Comparison of ENCODE assay signal across 20 mouse cellular contexts in genomic region chr11:88515267-88515666, GRCm38 (mm10).
DNase-seq lines count a peak whose midpoint lies in the region; ATAC-seq and TF ChIP-seq lines count a peak whose summit lies in the region.
"Had no signal": no experiment of that assay in that cellular context is flagged by ENCODE, and none has a peak within 500 bp of the region (broad histone marks: within the 10 kb centered on the region; RNA-seq: fewer than 3 reads in every experiment).

No protein-coding gene starts in this region.

- 82% methylated on average over 2 of the region's 2 CpGs for WGBS in forebrain, embryonic 10.5 days
- 29% methylated on average over 2 of the region's 2 CpGs for WGBS in forebrain, postnatal 0 days
- WGBS in heart, postnatal 0 days = 81% methylated on average over 2 of the region's 2 CpGs
- WGBS in hindbrain, embryonic 16.5 days = 40% methylated on average over 2 of the region's 2 CpGs

- H3K36me3 ChIP-seq in forebrain, embryonic 10.5 days (replicated peaks) = peaks cover 33% of the 10 kb centered on the region
- H3K36me3 ChIP-seq in forebrain, postnatal 0 days (ENCODE audit: insufficient read depth) = no peaks in the 10 kb centered on the region
- H3K36me3 ChIP-seq in heart, postnatal 0 days (replicated peaks; ENCODE audit: control insufficient read depth, insufficient read depth, low read length) = no peaks in the 10 kb centered on the region
- H3K36me3 ChIP-seq in hindbrain, embryonic 16.5 days (ENCODE audit: control insufficient read depth, insufficient read depth, low read length) = no peaks in the 10 kb centered on the region
- H3K36me3 ChIP-seq: embryonic facial prominence, embryonic 12.5 days; limb, embryonic 13.5 days; liver, embryonic 15.5 days had no signal

- no peaks in the 10 kb centered on the region; the same call in 1 of the 2 replicates for H3K9me3 ChIP-seq in forebrain, embryonic 10.5 days
- H3K9me3 ChIP-seq in forebrain, postnatal 0 days (ENCODE audit: low read length) = no peaks in the 10 kb centered on the region
- H3K9me3 ChIP-seq in heart, postnatal 0 days (replicated peaks; ENCODE audit: control insufficient read depth, low read length) = no peaks in the 10 kb centered on the region
- H3K9me3 ChIP-seq in hindbrain, embryonic 16.5 days (ENCODE audit: control insufficient read depth, low read length) = no peaks in the 10 kb centered on the region
- H3K9me3 ChIP-seq: embryonic facial prominence, embryonic 12.5 days; limb, embryonic 13.5 days; liver, embryonic 15.5 days; neural tube, embryonic 12.5 days had no signal

- no peak for TF ChIP-seq POLR2A in brain, embryonic 14.5 days (IDR thresholded peaks at IDR 0.05; ENCODE audit: borderline replicate concordance, extremely low read depth, insufficient read depth, insufficient read length, poor library complexity, severe bottlenecking)

- TF ChIP-seq CTCF in forebrain, postnatal 0 days (IDR thresholded peaks at IDR 0.05; ENCODE audit: low read depth) = no peak
- no peak for TF ChIP-seq CTCF in heart, postnatal 0 days (IDR thresholded peaks at IDR 0.05; ENCODE audit: low read depth)
- TF ChIP-seq CTCF in brain, embryonic 14.5 days (IDR thresholded peaks at IDR 0.05; ENCODE audit: borderline replicate concordance, extremely low read depth, insufficient read depth, insufficient read length) = no peak

- ATAC-seq in forebrain, postnatal 0 days = no peak; the same call in 1 of the 2 replicates
- no peak for ATAC-seq in heart, postnatal 0 days (ENCODE audit: insufficient read depth, low read depth)
- ATAC-seq in hindbrain, embryonic 16.5 days = no peak
- ATAC-seq: intestine, postnatal 0 days had no signal

- intact Hi-C loops in heart, postnatal 14 days (cut with DNase I) = no loop called here

- H3K9ac ChIP-seq in forebrain, postnatal 0 days = no peak overlapping the region
- H3K9ac ChIP-seq in heart, postnatal 0 days (replicated peaks; ENCODE audit: low read depth, low read length) = no peak overlapping the region
- H3K9ac ChIP-seq in hindbrain, embryonic 16.5 days (ENCODE audit: low read depth, low read length) = no peak overlapping the region; the same call in 1 of the 2 replicates
- H3K9ac ChIP-seq: embryonic facial prominence, embryonic 12.5 days; limb, embryonic 13.5 days; liver, embryonic 15.5 days; neural tube, embryonic 12.5 days had no signal

- H3K4me2 ChIP-seq in forebrain, postnatal 0 days (ENCODE audit: low read depth) = no peak overlapping the region
- H3K4me2 ChIP-seq in heart, postnatal 0 days (ENCODE audit: low read depth, low read length) = no peak overlapping the region
- H3K4me2 ChIP-seq in hindbrain, embryonic 16.5 days (ENCODE audit: low read length) = no peak overlapping the region
- H3K4me2 ChIP-seq: embryonic facial prominence, embryonic 12.5 days; limb, embryonic 13.5 days; liver, embryonic 15.5 days; neural tube, embryonic 12.5 days had no signal

- DNase-seq in forebrain, embryonic 10.5 days (ENCODE audit: extremely low spot score, low spot score) = no peak
- no peak for DNase-seq in forebrain, postnatal 0 days
- no peak for DNase-seq in heart, postnatal 0 days (ENCODE audit: low spot score)
- no peak for DNase-seq in heart, postnatal 14 days
- peak; percentile 69 for DNase-seq in brain, embryonic 14.5 days (ENCODE audit: low read depth)
- DNase-seq in left cerebral cortex, adult 8-10 months (ENCODE audit: low spot score in 2 of 2) = no peak
- DNase-seq in kidney, postnatal 36 days = no peak
- DNase-seq: cerebellum, adult 18-20 months; heart, postnatal 10 days; lung, postnatal 14 days; retina, postnatal 1 day; spleen, adult 18-20 months; thymus, postnatal 25 days had no signal

- peak overlapping the region; percentile 72 for H3K27ac ChIP-seq in forebrain, embryonic 10.5 days
- no peak overlapping the region for H3K27ac ChIP-seq in forebrain, postnatal 0 days (ENCODE audit: low read depth, low read length)
- peak overlapping the region; percentile 86 for H3K27ac ChIP-seq in heart, postnatal 0 days (ENCODE audit: low read depth)
- H3K27ac ChIP-seq in hindbrain, embryonic 16.5 days (ENCODE audit: low read depth, low read length) = peak overlapping the region; percentile 61; the same call in 1 of the 2 replicates
- H3K27ac ChIP-seq: embryonic facial prominence, embryonic 12.5 days; left cerebral cortex, adult 2 months; limb, embryonic 13.5 days; liver, embryonic 15.5 days; neural tube, embryonic 12.5 days had no signal

- TF ChIP-seq EP300 in heart, postnatal 0 days (IDR thresholded peaks at IDR 0.05; ENCODE audit: low read depth) = no peak

- peaks cover 75% of the 10 kb centered on the region for H3K4me1 ChIP-seq in forebrain, embryonic 10.5 days
- peaks cover 9% of the 10 kb centered on the region; the same call in 1 of the 2 replicates for H3K4me1 ChIP-seq in forebrain, postnatal 0 days (ENCODE audit: insufficient read depth)
- peaks cover 38% of the 10 kb centered on the region for H3K4me1 ChIP-seq in heart, postnatal 0 days (ENCODE audit: control insufficient read depth, insufficient read depth)
- H3K4me1 ChIP-seq in hindbrain, embryonic 16.5 days (ENCODE audit: control insufficient read depth, insufficient read depth, low read depth, low read length) = peaks cover 50% of the 10 kb centered on the region

- H3K4me3 ChIP-seq in forebrain, embryonic 10.5 days = no peak overlapping the region
- no peak overlapping the region for H3K4me3 ChIP-seq in forebrain, postnatal 0 days (ENCODE audit: low read depth, low read length)
- no peak overlapping the region for H3K4me3 ChIP-seq in heart, postnatal 0 days (ENCODE audit: low read depth, low read length)
- no peak overlapping the region for H3K4me3 ChIP-seq in hindbrain, embryonic 16.5 days (ENCODE audit: low read length)
- H3K4me3 ChIP-seq: embryonic facial prominence, embryonic 12.5 days; left cerebral cortex, adult 2 months; limb, embryonic 13.5 days; liver, embryonic 15.5 days; neural tube, embryonic 12.5 days had no signal

- H3K27me3 ChIP-seq in forebrain, embryonic 10.5 days (ENCODE audit: poor library complexity, severe bottlenecking) = no peaks in the 10 kb centered on the region
- H3K27me3 ChIP-seq in forebrain, postnatal 0 days (ENCODE audit: insufficient read depth, low read length) = no peaks in the 10 kb centered on the region
- no peaks in the 10 kb centered on the region for H3K27me3 ChIP-seq in heart, postnatal 0 days (ENCODE audit: control insufficient read depth, insufficient read depth, low read length)
- no peaks in the 10 kb centered on the region for H3K27me3 ChIP-seq in hindbrain, embryonic 16.5 days (replicated peaks; ENCODE audit: control insufficient read depth, insufficient read depth, low read length)
- H3K27me3 ChIP-seq: embryonic facial prominence, embryonic 12.5 days; limb, embryonic 13.5 days; liver, embryonic 15.5 days; neural tube, embryonic 12.5 days had no signal
